Mouse (Mus musculus): ENCODE data around the gene Ltb4r2.

- no peak for TF ChIP-seq POLR2A (IDR thresholded peaks at IDR 0.05; ENCODE audit: insufficient read depth, low read depth, low read length)
- TF ChIP-seq CTCF (IDR thresholded peaks at IDR 0.05; ENCODE audit: insufficient read depth, low read depth, low read length): no peak
Observed at GRCm38 (mm10) chr14:55711786-55712185, 49.4 kb upstream of the Ltb4r2 start.

Measured in olfactory bulb, adult 2 months (tissue).